Mouse (Mus musculus): ENCODE data around the gene D430041D05Rik.
A peak's percentile ranks its signal among the peaks of the same experiment; 100 is the strongest.

The D430041D05Rik gene

DNA sequence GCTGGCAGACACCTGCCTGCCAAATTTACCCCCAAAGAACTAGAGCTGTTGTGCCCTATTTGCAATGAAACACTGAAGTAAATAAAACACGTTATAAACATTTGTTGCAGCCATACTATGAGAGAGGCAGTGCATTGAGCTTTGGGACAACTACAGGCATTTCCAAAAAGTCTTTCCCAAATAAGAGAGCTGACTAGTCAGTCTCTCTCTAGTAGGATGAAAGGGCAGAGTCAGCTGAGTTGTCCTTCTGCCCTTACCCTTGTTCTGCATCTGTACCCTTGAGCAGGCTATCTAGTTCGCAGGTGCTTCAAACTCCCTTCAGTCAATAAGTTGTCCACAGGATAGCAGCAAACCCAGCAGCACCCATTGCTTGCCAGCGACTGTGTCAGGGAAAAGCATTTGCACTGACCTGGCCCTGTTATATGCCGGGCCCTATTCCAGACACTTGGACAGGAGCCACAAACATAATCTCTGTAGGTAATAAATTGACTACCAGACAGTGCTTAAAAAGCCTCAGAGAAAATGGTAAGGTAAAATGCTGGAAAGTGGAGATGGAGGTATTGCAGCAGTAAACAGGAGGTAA lies at the start of gene D430041D05Rik:
Gene D430041D05Rik (minus strand): TSS at position 51 of the 583 bp plus-strand sequence.
- peak; percentile 49 to 71 for DNase-seq

DNA sequence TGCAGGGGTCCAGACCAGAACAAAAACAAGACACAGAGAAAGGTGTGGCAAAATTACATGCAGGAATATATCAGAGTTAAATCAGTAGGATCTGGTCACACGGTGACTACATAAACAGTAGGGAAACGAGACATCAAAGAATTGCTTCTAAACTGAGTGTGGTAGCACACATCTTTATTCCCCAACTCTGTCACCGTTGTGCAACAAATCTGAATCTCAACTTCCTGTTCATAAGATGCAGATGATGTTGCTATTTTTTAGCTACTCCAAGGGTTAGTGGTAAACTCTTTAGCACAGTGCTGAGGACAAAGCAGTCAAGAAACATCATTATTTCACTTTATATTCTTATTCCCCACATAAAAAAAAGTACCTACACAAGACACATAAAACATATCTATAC lies 49.2 kb upstream of the D430041D05Rik start:
- DNase-seq = no peak

DNA sequence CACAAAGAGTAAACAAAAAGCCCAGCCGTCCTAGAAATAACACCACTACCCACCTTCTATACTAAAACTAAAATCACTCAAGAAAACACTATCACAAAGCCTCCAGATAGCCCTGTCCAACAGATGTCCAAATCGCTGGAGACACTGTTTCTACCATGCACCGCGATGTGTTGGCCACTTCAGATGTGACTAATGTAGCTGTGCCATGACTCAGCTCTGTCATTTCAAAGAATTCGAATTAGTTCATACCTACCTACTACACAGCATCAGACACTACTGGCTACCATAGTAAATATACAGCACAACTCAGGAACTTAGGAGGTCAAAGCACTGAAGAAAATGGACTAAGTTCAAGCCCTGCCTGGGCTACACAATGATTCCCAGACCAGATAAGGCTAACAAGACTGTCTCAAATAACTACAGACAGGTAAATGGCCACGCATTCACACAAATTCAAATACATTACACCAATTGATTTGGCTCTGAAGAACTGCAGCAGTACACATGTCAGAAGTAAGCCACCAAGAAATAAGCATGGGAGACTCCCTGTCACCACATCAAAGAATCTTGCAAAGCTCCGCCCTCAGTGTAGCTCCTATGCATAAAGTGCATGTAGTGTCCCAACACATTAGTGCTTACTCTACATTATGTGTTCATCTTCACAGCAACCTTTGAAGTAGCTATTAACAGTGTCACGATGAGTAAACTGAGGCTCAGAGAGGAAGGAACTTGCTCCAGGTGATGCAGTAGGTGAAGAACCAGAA lies 47.9 kb upstream of the D430041D05Rik start:
- no peak for DNase-seq

DNA sequence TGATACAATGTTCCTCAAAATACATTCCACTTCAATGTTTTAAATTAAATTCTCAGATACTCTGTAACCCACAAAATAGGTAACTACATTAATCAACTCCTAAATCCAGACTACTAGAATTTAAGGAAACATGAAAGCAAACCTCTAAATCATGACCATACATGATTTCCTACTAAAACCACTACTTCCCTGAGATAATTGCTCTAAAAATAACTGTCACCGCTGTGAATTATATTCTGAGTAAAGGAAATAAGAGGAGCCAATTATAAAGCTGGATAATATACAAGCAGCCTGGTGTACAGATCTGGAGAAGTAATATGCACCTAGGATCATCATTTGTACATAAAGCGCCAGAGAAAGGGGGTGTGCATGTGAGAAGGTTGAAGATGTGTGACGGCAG lies 46.3 kb upstream of the D430041D05Rik start:
- DNase-seq = no peak

DNA sequence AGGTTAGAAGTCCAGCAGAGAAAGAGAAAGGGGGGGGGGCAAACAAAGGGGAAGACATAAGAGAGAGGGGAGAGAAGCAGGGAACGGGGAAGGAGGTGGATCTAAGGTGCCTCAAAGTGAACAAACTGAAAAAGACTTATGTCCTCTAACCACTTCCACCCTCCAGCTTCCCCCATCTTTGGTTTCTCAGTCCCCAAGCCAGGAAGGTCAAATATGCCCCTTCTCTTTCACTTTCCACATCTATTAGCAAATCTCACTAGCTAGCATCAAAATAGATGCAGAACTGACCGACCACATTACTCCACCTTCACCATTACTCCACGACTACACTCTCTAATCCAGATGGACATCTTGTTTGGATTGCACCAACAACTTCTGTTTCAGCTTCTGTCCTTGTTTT lies 39.9 kb upstream of the D430041D05Rik start:
- DNase-seq = no peak

- no peak for DNase-seq
Measured at GRCm38 (mm10) chr2:104449191-104449590, 38.4 kb upstream of the D430041D05Rik start.

- DNase-seq = no peak
Measured at GRCm38 (mm10) chr2:104448201-104448600, 37.4 kb upstream of the D430041D05Rik start.

DNA sequence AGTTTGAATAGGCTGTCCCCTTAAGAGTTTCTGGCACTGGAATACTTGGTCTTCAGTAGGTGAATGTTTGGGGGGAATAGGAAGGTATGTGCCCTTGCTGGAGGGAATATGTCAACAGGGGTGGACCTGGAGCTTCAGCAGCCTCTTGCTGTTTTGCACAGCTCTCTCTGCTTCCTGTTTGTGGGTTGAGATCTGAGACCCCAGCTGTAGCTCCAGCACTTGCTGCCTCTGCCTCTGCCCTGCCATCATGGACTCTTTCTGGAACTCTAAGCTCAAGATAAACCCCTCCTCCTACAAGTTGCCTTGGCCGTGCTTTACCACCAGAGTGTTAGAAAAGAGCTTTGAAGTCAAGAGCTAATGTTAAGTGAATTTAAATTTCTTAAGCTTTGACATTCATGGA lies 35.2 kb upstream of the D430041D05Rik start:
- DNase-seq = no peak

DNA sequence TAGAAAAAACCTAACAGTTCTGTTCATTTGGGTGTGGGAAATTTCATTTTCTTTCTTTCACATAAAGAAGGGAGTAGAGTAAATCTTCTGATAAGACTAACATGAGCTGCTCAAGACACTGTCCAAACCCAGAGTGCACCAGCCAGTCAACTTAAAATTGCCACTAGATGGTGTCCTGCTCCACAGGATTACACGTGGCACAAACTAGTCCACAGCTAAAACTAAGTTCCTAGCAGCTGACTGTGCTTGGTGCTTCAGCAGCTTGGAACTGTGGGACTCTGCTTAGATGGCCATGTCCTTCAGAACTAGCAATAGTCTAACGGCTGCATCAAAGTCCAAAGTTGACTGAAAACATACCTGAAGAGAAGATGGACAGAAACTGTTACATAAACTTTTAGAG lies 34.0 kb upstream of the D430041D05Rik start:
- DNase-seq = peak; percentile 63 to 76

DNA sequence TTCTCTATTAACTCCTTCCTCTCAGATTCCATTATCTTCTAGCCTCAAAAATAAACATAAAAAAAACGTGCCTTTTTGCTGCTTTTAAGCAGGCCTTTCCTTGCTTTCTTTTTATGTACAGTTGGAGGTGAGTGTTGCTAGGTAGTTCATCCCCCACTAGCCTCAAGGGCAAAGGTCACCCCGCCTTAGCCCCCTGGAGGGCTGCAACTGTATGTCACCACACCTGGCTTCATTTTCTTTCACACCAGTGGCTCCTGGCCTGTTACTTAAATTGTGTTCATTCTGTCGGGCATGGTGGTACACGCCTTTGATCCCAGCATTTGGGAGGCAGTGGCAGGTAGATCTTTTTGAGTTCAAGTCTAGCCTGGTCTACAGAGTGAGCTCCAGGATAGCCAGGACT lies 31.5 kb upstream of the D430041D05Rik start:
- DNase-seq = no peak

DNA sequence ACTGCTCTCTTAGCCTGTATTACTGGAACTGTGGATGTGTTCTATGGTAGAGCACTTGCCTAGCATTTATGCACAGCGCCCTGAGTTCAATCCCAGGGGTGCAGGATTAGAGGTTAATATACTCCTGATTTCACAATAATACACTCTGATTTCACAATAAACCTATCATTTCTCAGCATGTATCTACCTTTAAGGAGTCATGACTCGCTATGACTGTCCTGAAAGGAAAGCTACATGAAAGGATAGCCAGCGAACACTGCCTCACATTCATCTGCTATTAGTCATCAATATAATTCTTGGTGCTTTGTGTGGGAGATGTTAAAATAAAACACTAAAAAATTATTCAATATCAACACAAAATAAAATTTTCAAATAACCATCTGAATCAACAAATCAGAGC lies 25.4 kb upstream of the D430041D05Rik start:
- no peak for DNase-seq

- no peak for DNase-seq
Measured at GRCm38 (mm10) chr2:104431067-104431466, 20.3 kb upstream of the D430041D05Rik start.

- peak; percentile 53 to 55 for DNase-seq
Measured at GRCm38 (mm10) chr2:104430566-104430965, 19.8 kb upstream of the D430041D05Rik start.

GRCm38 (mm10) chr2:104426112-104426511 lies 15.3 kb upstream of the D430041D05Rik start:
- DNase-seq = peak in 1 of 2 experiments; percentile 50

- peak in 1 of 2 experiments; percentile 66 for DNase-seq
Measured at GRCm38 (mm10) chr2:104422230-104422629, 11.4 kb upstream of the D430041D05Rik start.

DNA sequence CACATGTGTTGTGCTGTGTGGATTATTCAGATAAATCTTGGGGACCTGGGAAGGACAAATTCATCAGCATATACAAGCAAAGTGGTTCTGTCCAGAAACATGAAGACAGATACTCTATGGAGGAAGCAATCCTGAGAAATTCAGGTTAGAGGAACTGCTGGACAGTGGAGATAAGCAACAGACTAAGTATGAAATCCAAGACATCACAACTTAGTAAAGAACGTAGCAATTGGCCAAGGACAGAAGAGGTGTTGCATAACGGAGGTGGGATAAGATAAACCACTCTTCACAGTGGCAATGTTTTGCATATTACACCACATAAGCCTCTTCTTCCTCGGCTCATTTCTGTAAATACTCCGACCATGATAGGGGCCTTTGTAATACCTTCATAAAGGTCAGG lies 10.0 kb upstream of the D430041D05Rik start:
- DNase-seq = no peak

DNA sequence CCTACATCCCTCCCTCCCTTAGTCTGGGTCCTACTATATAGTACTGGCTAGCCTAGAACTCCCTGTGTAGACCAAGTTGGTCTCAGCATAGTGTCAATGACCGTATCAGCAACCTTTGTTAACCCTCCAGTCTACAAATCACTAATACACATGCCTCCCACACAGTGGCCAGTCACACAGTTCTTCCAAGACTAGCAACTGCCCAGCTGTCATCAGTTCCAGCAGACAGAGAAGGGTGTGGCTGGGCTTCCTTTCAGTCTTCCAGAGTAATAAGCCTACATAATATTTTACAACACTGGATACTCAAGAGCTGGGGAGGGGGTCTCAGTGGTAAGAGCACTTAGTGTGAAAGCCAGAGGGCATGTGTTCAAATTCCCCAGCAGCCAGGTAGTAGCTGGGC lies 9.2 kb upstream of the D430041D05Rik start:
- DNase-seq = no peak

- no peak for DNase-seq
Measured at GRCm38 (mm10) chr2:104419411-104419810, 8.6 kb upstream of the D430041D05Rik start.

DNA sequence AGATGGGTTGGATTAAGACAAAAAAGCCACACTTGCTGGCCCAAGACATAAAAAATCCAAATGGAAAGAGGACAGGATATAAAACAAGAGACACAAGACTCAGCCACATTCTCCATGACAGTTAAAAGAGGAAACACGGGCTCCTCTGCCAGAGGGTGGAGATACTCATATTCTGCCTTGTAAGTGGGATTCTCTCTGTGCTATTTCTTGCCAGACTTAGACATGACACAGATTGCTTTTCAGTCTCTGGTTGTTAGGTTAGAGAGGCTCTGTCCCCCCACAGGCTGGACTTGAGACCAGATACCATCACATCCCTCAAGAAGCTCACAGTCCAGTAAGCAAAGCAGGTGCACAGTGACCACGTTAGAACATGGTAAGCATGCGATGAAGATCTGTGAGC lies 2.2 kb upstream of the D430041D05Rik start:
- DNase-seq = no peak

- no peak for DNase-seq
Measured at GRCm38 (mm10) chr2:104412496-104412895, 1.7 kb upstream of the D430041D05Rik start.

DNA sequence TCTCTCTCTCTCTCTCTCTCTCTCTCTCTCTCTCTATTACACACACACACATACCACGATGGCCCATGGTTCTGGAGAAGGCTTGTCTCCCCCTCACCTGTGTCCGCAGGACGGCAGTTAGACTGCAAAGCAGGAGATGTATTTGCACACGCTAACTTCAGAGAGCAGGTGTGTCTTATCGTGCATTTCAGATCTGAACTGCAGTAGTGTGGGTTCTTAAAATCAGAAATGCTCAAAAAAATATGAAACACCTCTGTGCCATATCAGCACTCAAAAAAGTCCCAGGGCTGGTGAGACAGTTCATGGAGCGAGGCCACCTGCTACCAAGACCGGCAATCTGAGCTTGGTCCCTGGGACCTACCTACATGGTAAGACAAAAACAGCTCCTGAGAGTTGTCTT lies 993 bp upstream of the D430041D05Rik start:
- DNase-seq = no peak

DNA sequence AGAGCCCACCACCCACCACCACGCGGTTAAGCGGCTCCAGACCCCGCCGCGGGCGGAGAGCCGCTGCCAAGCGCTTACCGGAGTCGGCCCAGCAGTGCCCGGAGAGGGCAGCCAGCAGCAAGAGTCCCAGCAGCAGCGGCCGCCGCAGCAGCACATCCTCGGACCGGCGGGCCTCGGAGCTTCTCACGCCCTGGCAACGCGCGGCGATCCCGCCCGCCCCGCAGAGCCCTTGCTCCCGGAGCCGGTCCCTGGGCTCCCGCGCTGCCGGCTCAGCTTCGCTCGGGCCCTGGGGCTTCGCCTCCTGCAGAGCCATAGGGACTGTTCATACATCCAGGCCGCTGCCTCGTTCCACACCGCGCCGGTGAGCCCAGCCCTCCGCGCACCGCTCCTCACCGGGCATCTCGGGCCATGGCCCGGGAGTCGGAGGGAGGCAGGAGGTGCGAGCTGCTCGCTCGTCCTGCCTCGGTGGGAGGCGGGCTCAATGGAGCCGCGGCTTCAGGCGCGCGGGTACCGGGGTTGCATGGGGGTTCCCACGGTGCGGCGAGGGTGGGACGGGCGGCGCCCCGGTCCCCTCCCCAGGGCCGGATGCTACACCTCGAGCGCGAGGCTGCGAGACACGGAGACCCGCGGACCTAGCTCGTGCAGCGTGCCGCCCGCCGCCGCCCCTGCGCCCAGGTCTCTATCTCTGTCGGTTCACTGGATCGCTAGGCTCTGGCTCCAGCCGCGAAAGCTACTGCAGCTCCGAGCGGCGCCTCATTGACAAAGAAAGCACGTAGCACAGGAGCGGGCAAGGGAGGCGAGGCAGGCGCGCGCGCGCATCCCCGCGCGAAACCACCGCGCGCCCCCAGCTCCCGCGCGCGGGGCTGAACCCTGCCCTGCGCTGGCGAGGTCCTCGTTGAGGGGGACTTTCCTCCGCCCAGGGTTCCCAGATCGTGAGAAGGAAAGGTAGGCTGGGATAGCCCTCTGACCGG lies 677 bp downstream of the D430041D05Rik start:
- DNase-seq = peak; percentile 77 to 83

DNA sequence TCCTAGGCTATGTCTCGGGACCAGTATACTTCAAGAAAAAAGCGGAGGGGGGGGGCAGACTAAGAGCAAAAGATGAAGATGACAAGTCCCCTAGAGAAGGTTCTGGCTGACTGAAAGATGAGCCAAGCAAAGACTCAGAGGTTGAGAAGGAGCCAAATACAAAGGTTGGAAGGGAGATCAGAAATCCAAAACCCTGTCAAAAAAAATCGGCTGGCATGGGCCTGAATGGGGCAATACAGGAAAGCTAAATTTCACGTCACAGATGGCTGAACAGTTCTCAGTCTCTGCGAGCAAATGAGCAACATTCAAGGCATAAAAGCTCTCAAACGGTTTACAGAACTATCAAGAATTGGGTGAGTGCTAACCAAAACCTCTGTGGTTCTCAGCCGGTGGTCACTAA lies 2.5 kb downstream of the D430041D05Rik start:
- peak in 1 of 2 experiments; percentile 59 for DNase-seq

Measured in cerebellum, postnatal 14 days (tissue).